Mouse (Mus musculus): ENCODE data around the gene Stx5a. TPM values are rescaled to one million over a fixed set of nuclear protein-coding genes. Genes with fewer than 3 reads are reported as not detected.

Stx5a gene
- total RNA-seq (2021), result 10 to 100 TPM; 23.8 to 25.3 TPM
- polyA plus RNA-seq (2012; rRNA removed), result 33.4 and 49.3 TPM in 2 replicates
- long read RNA-seq, transcript Stx5a-213 (11 exons, 2,251 nt), result major isoform, 14 of 17 reads
- long read RNA-seq, partial matches to known transcripts, result 0 of 17 reads
- long read RNA-seq, other reads (novel, unspliced or antisense), result 2 of 17 reads

DNA sequence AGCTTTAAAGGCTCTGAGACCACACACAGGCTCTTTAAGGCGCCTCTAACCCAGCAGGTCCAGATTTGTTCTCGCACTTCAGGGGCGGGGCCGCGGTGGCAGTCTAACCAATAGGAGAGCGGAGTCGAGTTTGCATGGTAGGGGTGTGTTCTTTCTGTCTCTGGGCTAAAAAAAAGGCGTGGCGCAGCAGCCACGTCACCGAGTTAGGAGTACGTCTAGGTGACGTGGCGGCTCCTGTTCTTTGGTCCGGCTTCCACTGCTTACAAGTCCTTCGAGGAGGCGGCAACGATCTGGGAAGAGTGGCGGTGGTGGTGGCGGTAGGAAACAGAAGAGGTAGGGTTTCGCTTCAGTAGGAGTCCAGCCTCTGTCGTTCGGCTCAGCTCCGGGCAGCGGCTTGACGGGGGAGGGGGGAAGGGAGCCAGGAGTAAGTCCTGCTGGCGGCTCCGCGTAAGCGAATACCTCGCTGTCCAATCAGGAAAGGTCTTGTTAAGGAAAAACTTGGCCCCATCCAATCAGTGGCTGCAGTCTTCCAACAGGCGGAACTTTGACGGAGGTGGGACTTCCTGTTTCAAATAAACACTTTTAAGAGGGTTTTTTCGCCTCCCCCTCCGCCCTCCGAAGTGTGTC is at the start of gene Stx5a:
Gene Stx5a, plus strand, starts transcription at position 171 of the 627 bp plus-strand sequence.
- Histone ChIP-seq H3K4me1 (ENCODE audit: control insufficient read depth, insufficient read depth, low read length) (peaks cover 5% of the 10 kb centered on the region), H3K9ac (ENCODE audit: low read depth, low read length) (peak within 1 kb of the TSS; percentile 83), H3K27me3 (ENCODE audit: control insufficient read depth, insufficient read depth, low read length) (no peaks in the 10 kb centered on the region), H3K79me2 (replicated peaks; ENCODE audit: control insufficient read depth, insufficient read depth, low read length) (peaks cover 3% of the 10 kb centered on the region), H3K27ac (peak within 1 kb of the TSS; percentile 97), H3K4me3 (peak within 1 kb of the TSS; percentile 99), H3K36me3 (ENCODE audit: control insufficient read depth, insufficient read depth, low read length) (peaks cover 21% of the 10 kb centered on the region)
- peak; percentile 92 to 97 for DNase-seq
- intact Hi-C loops (cut with DNase I), result loop anchor here (1.0 to 5.0 kb wide), 2 partner anchors 15 to 76 kb away; partner anchors contain the start of gene Ttc9c
- under 1% methylated on average over 36 of the region's 36 CpGs for WGBS
- TF ChIP-seq CTCF (IDR thresholded peaks at IDR 0.05), result peak; percentile 45
- TF ChIP-seq EP300 (IDR thresholded peaks at IDR 0.05; ENCODE audit: insufficient read depth, low read depth, low read length), result peak; percentile 11; the same call in 1 of the 2 replicates
- peak; percentile 82 for TF ChIP-seq POLR2A (IDR thresholded peaks at IDR 0.05; ENCODE audit: insufficient read depth, low read depth, low read length)

- no peak overlapping the region for H3K9ac ChIP-seq (ENCODE audit: low read depth, low read length)
- H3K4me1 ChIP-seq (ENCODE audit: control insufficient read depth, insufficient read depth, low read length), result no peaks in the 10 kb centered on the region
- no peaks in the 10 kb centered on the region for H3K79me2 ChIP-seq (replicated peaks; ENCODE audit: control insufficient read depth, insufficient read depth, low read length)
- no peak overlapping the region for H3K4me3 ChIP-seq
- no peak overlapping the region for H3K27ac ChIP-seq
- intact Hi-C loops (cut with DNase I), result no loop called here
- WGBS, result 43% methylated on average over 9 of the region's 9 CpGs
- H3K27me3 ChIP-seq (ENCODE audit: control insufficient read depth, insufficient read depth, low read length), result no peaks in the 10 kb centered on the region
- no peaks in the 10 kb centered on the region for H3K36me3 ChIP-seq (ENCODE audit: control insufficient read depth, insufficient read depth, low read length)
- no peak for TF ChIP-seq POLR2A (IDR thresholded peaks at IDR 0.05; ENCODE audit: insufficient read depth, low read depth, low read length)
- no peak for TF ChIP-seq EP300 (IDR thresholded peaks at IDR 0.05; ENCODE audit: insufficient read depth, low read depth, low read length)
- TF ChIP-seq CTCF (IDR thresholded peaks at IDR 0.05), result no peak
- no peak for DNase-seq
Observed at GRCm38 (mm10) chr19:8691871-8692539, 49.2 kb upstream of the Stx5a start.

- Histone ChIP-seq H3K27ac (no peak overlapping the region), H3K4me3 (no peak overlapping the region), H3K9ac (ENCODE audit: low read depth, low read length) (no peak overlapping the region), H3K4me1 (ENCODE audit: control insufficient read depth, insufficient read depth, low read length) (no peaks in the 10 kb centered on the region), H3K27me3 (ENCODE audit: control insufficient read depth, insufficient read depth, low read length) (no peaks in the 10 kb centered on the region), H3K79me2 (replicated peaks; ENCODE audit: control insufficient read depth, insufficient read depth, low read length) (no peaks in the 10 kb centered on the region), H3K36me3 (ENCODE audit: control insufficient read depth, insufficient read depth, low read length) (no peaks in the 10 kb centered on the region)
- no peak for TF ChIP-seq POLR2A (IDR thresholded peaks at IDR 0.05; ENCODE audit: insufficient read depth, low read depth, low read length)
- TF ChIP-seq CTCF (IDR thresholded peaks at IDR 0.05), result no peak
- TF ChIP-seq EP300 (IDR thresholded peaks at IDR 0.05; ENCODE audit: insufficient read depth, low read depth, low read length), result no peak
- intact Hi-C loops (cut with DNase I), result no loop called here
- DNase-seq, result no peak
- 88% methylated on average over 5 of the region's 5 CpGs for WGBS
Observed at GRCm38 (mm10) chr19:8692740-8693139, 48.5 kb upstream of the Stx5a start.

- Histone ChIP-seq H3K27me3 (ENCODE audit: control insufficient read depth, insufficient read depth, low read length) (no peaks in the 10 kb centered on the region), H3K27ac (no peak overlapping the region), H3K4me1 (ENCODE audit: control insufficient read depth, insufficient read depth, low read length) (no peaks in the 10 kb centered on the region), H3K9ac (ENCODE audit: low read depth, low read length) (no peak overlapping the region), H3K4me3 (no peak overlapping the region), H3K79me2 (replicated peaks; ENCODE audit: control insufficient read depth, insufficient read depth, low read length) (no peaks in the 10 kb centered on the region), H3K36me3 (ENCODE audit: control insufficient read depth, insufficient read depth, low read length) (no peaks in the 10 kb centered on the region)
- TF ChIP-seq CTCF (IDR thresholded peaks at IDR 0.05), result peak; percentile 53
- no peak for TF ChIP-seq EP300 (IDR thresholded peaks at IDR 0.05; ENCODE audit: insufficient read depth, low read depth, low read length)
- WGBS, result 35% methylated on average over 6 of the region's 6 CpGs
- intact Hi-C loops (cut with DNase I), result no loop called here
- DNase-seq, result peak; percentile 42 to 47
Observed at GRCm38 (mm10) chr19:8695330-8695729, 45.9 kb upstream of the Stx5a start.

GRCm38 (mm10) chr19:8699652-8700051 is 41.6 kb upstream of the Stx5a start:
- H3K27ac ChIP-seq, result no peak overlapping the region
- H3K27me3 ChIP-seq (ENCODE audit: control insufficient read depth, insufficient read depth, low read length), result no peaks in the 10 kb centered on the region
- no peaks in the 10 kb centered on the region for H3K36me3 ChIP-seq (ENCODE audit: control insufficient read depth, insufficient read depth, low read length)
- no peak overlapping the region for H3K4me3 ChIP-seq
- 79% methylated on average over 9 of the region's 9 CpGs for WGBS
- no peak for DNase-seq
- no peaks in the 10 kb centered on the region for H3K79me2 ChIP-seq (replicated peaks; ENCODE audit: control insufficient read depth, insufficient read depth, low read length)
- TF ChIP-seq CTCF (IDR thresholded peaks at IDR 0.05) (no peak), EP300 (IDR thresholded peaks at IDR 0.05; ENCODE audit: insufficient read depth, low read depth, low read length) (no peak), POLR2A (IDR thresholded peaks at IDR 0.05; ENCODE audit: insufficient read depth, low read depth, low read length) (no peak)
- intact Hi-C loops (cut with DNase I), result no loop called here
- H3K4me1 ChIP-seq (ENCODE audit: control insufficient read depth, insufficient read depth, low read length), result peaks cover 1% of the 10 kb centered on the region; the same call in 1 of the 2 replicates
- H3K9ac ChIP-seq (ENCODE audit: low read depth, low read length), result no peak overlapping the region

DNA sequence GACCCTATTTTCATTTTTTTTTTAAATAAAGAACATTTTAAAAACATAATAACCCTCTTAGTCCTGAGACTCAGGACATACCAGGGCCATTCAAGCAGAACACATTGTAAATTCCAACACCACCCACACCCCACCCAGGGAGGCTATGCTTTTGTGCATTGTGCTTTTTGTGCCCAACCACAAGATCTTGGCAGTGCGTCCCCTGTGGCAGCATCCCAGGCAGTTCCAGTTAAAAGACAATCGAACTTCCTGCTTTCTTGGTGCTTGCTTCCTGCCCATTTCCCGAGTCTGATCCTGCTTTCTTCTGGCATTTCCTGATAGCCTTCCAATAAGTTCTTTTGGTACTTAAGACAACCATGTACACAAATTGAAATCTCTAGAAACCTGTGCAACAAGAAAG is 38.8 kb upstream of the Stx5a start:
- H3K27me3 ChIP-seq (ENCODE audit: control insufficient read depth, insufficient read depth, low read length), result no peaks in the 10 kb centered on the region
- H3K9ac ChIP-seq (ENCODE audit: low read depth, low read length), result no peak overlapping the region
- no peaks in the 10 kb centered on the region for H3K36me3 ChIP-seq (ENCODE audit: control insufficient read depth, insufficient read depth, low read length)
- H3K27ac ChIP-seq, result peak overlapping the region; percentile 58; the same call in 1 of the 2 replicates
- no peak overlapping the region for H3K4me3 ChIP-seq
- TF ChIP-seq POLR2A (IDR thresholded peaks at IDR 0.05; ENCODE audit: insufficient read depth, low read depth, low read length) (0 out of 2 replicates have a peak, but pooled peaks have one; percentile 28), CTCF (IDR thresholded peaks at IDR 0.05) (no peak), EP300 (IDR thresholded peaks at IDR 0.05; ENCODE audit: insufficient read depth, low read depth, low read length) (peak; percentile 82)
- peak in 1 of 2 experiments; percentile 52 for DNase-seq
- 24% methylated on average over 3 of the region's 3 CpGs for WGBS
- peaks cover 1% of the 10 kb centered on the region; the same call in 1 of the 2 replicates for H3K4me1 ChIP-seq (ENCODE audit: control insufficient read depth, insufficient read depth, low read length)
- no peaks in the 10 kb centered on the region for H3K79me2 ChIP-seq (replicated peaks; ENCODE audit: control insufficient read depth, insufficient read depth, low read length)
- intact Hi-C loops (cut with DNase I), result no loop called here
